Mouse (Mus musculus) stomach, embryonic 16.5 days (tissue): ENCODE results near the gene Gm4858. TPM values are rescaled to one million over a fixed set of nuclear protein-coding genes. Genes with fewer than 3 reads are reported as not detected.
"Not testable (repeated sequence)": the region's sequence is repeated elsewhere in the genome, so short reads cannot be mapped to it uniquely, and the experiment has no call there.

Experiments
- ATAC-seq: fragments of 200-750 bp; cut with Nextera tagmentation; 2 replicates; pipeline ENCODE4 v1.8.0; 2017; ENCODE audit warnings: moderate number of reproducible peaks, moderate TSS enrichment; ENCODE audit not compliant: insufficient read depth, low FRiP score
- H3K27ac ChIP-seq: fragments of 300-500 bp; sonication (generic); 2 replicates; pipeline ENCODE4 v1.5.1; 2014; ENCODE audit warnings: low read length
- H3K27me3 ChIP-seq: fragments of 300-500 bp; sonication (generic); 2 replicates; pipeline ENCODE4 v1.6.1; 2014; ENCODE audit warnings: low read length, control low read depth, mixed read lengths; ENCODE audit not compliant: control insufficient read depth, insufficient read depth
- H3K36me3 ChIP-seq: fragments of 300-500 bp; sonication (generic); 2 replicates; pipeline ENCODE4 v1.6.1; 2014; ENCODE audit warnings: low read length; ENCODE audit not compliant: control insufficient read depth, insufficient read depth
- H3K4me1 ChIP-seq: fragments of 300-500 bp; sonication (generic); 2 replicates; pipeline ENCODE4 v1.6.1; 2014; ENCODE audit warnings: low read length, control low read depth, mixed read lengths; ENCODE audit not compliant: control insufficient read depth, insufficient read depth
- H3K4me2 ChIP-seq: fragments of 300-500 bp; sonication (generic); 2 replicates; pipeline ENCODE4 v1.6.1; 2014; ENCODE audit warnings: low read depth, low read length, mixed read lengths
- H3K4me3 ChIP-seq: fragments of 300-500 bp; sonication (generic); replicated peaks from 2 replicates; pipeline ENCODE4 v1.5.1; 2014; ENCODE audit warnings: mild to moderate bottlenecking, low read length
- H3K9ac ChIP-seq: fragments of 300-500 bp; sonication (generic); 2 replicates; pipeline ENCODE4 v1.6.1; 2014; ENCODE audit warnings: low read length
- H3K9me3 ChIP-seq: fragments of 300-500 bp; sonication (generic); replicated peaks from 2 replicates; pipeline ENCODE4 v1.6.1; 2016; ENCODE audit warnings: low read length, control low read depth; ENCODE audit not compliant: control insufficient read depth
- WGBS: fragments of 180-500 bp; shearing (Covaris S2); extraction: QIAGEN DNeasy Blood & Tissue Kit; methylation state at CpG from one replicate; pipeline ENCODE4 v1.1.7; 2014; 5-methylcytosine and 5-hydroxymethylcytosine counted together
- polyA plus RNA-seq: library from polyadenylated mRNA; unstranded; fragments of >200 nt; fragmentation: Nextera tagmentation; extraction: Ambion mirVana; gene quantifications from 2 replicates; pipeline ENCODE4 v1.2.1, GENCODE M21; 2015

Gm4858 gene
- polyA plus RNA-seq, 1 experiment from 2014 or later: not detected

GRCm38 (mm10) chr3:93093581-93093980 lies 25.0 kb downstream of the Gm4858 start:
- not testable (repeated sequence) for ATAC-seq, H3K27ac ChIP-seq, H3K9ac ChIP-seq, H3K4me1 ChIP-seq, H3K9me3 ChIP-seq, H3K4me3 ChIP-seq, H3K36me3 ChIP-seq, H3K27me3 ChIP-seq, H3K4me2 ChIP-seq
- WGBS: 17% methylated on average over 1 of the region's 1 CpGs

DNA sequence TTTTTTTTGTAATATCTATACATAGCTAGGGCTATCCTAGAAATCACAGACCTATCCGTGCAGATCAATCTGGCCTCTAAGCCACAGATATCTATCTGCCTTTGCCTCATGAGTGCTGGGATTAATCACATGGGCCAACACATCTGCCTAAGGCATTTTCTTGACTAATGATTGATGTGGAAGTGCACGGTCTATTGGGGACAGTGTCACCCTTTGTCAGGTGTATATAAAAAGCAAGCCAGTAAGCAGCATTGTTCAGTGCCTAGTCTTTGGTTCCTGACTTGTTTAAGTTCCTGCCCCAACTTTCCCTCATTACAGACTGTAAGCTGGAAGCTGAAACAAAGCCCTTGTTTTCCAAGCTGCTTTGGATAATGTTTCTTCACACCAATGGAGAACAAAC lies 27.8 kb downstream of the Gm4858 start:
- H3K27me3 ChIP-seq: no peaks in the 10 kb centered on the region
- H3K4me3 ChIP-seq: no peak overlapping the region
- no peaks in the 10 kb centered on the region for H3K36me3 ChIP-seq
- no peak overlapping the region for H3K27ac ChIP-seq
- H3K9ac ChIP-seq: no peak overlapping the region
- H3K4me1 ChIP-seq: no peaks in the 10 kb centered on the region
- no peaks in the 10 kb centered on the region for H3K9me3 ChIP-seq
- ATAC-seq: no peak
- 53% methylated on average over 2 of the region's 2 CpGs for WGBS
- H3K4me2 ChIP-seq: no peak overlapping the region

- 39% methylated on average over 5 of the region's 5 CpGs for WGBS
- Histone ChIP-seq H3K4me2 (no peak overlapping the region), H3K9me3 (no peaks in the 10 kb centered on the region), H3K36me3 (no peaks in the 10 kb centered on the region), H3K4me3 (no peak overlapping the region), H3K4me1 (no peaks in the 10 kb centered on the region), H3K27ac (no peak overlapping the region), H3K27me3 (no peaks in the 10 kb centered on the region), H3K9ac (no peak overlapping the region)
- ATAC-seq: no peak
These were observed 43.0 kb downstream of the Gm4858 start for GRCm38 (mm10) chr3:93111668-93112067.

DNA sequence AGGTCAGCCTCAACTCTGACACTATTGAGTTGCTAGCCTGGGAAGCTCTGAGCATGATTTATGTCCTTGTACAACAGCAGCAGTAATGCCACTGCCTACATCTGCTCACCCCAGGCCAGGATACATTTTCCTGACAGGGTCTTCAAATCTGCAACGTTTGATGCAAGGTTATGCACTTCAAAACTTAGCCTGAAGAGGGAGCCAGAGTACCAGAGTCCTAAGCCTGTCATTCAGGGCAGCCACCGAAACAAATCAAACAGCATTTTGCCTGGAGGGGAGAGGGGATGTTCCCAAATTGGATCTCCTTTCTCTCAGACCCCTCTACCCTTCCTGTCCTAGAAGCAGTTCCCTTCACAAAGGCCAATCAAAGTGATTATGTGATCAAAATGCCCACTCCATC lies 45.9 kb downstream of the Gm4858 start:
- no peak overlapping the region for H3K4me2 ChIP-seq
- no peak for ATAC-seq
- WGBS: 7% methylated on average over 2 of the region's 2 CpGs
- no peak overlapping the region for H3K4me3 ChIP-seq
- H3K27ac ChIP-seq: no peak overlapping the region
- no peaks in the 10 kb centered on the region for H3K27me3 ChIP-seq
- H3K9ac ChIP-seq: no peak overlapping the region
- H3K36me3 ChIP-seq: no peaks in the 10 kb centered on the region
- H3K9me3 ChIP-seq: no peaks in the 10 kb centered on the region
- H3K4me1 ChIP-seq: no peaks in the 10 kb centered on the region

- no peak for ATAC-seq
- H3K4me3 ChIP-seq: no peak overlapping the region
These were observed 50.5 kb downstream of the Gm4858 start for GRCm38 (mm10) chr3:93119101-93119500.

More at GRCm38 (mm10) chr3:93119101-93119500, 50.5 kb downstream of the Gm4858 start:
- Histone ChIP-seq H3K4me1 (no peaks in the 10 kb centered on the region), H3K4me2 (no peak overlapping the region), H3K9me3 (no peaks in the 10 kb centered on the region), H3K27me3 (no peaks in the 10 kb centered on the region), H3K9ac (no peak overlapping the region), H3K27ac (no peak overlapping the region), H3K36me3 (no peaks in the 10 kb centered on the region)
- 50% methylated on average over 4 of the region's 4 CpGs for WGBS

Other genes starting within 250 kb of the Gm4858 start
- 0.84 and 1.4 TPM in 2 replicates for gene Kprp, start 241.6 kb upstream of the Gm4858 start, polyA plus RNA-seq
- gene Lce1l, start 217.5 kb upstream of the Gm4858 start, polyA plus RNA-seq: not detected in 2 replicates
- gene 2310050C09Rik, start 198.6 kb upstream of the Gm4858 start, polyA plus RNA-seq: not detected in 2 replicates
- gene Lce3a, start 142.6 kb upstream of the Gm4858 start, polyA plus RNA-seq: 7.5 and 10.8 TPM in 2 replicates
- gene Lce3b, start 135.8 kb upstream of the Gm4858 start, polyA plus RNA-seq: 1.7 and 2.1 TPM in 2 replicates
- gene Lce3c, start 124.3 kb upstream of the Gm4858 start, polyA plus RNA-seq: 3.7 and 4.0 TPM in 2 replicates
- not detected in 2 replicates for gene Lce3d, start 111.4 kb upstream of the Gm4858 start, polyA plus RNA-seq
- gene Lce3e, start 101.8 kb upstream of the Gm4858 start, polyA plus RNA-seq: 5.9 TPM in 2 replicates
- 25.6 and 36.2 TPM in 2 replicates for gene Lce3f, start 76.6 kb upstream of the Gm4858 start, polyA plus RNA-seq
- 83.5 and 173 TPM in 2 replicates for gene Crct1, start 53.1 kb upstream of the Gm4858 start, polyA plus RNA-seq
- 0.15 TPM in 1 of 2 replicates, not detected in the other for gene Lce1m, start 49.8 kb upstream of the Gm4858 start, polyA plus RNA-seq
- 1.6 and 2.4 TPM in 2 replicates for gene Crnn, start 76.0 kb downstream of the Gm4858 start, polyA plus RNA-seq
- not detected in 2 replicates for gene Flg2, start 128.5 kb downstream of the Gm4858 start, polyA plus RNA-seq
- gene Flg, start 204.7 kb downstream of the Gm4858 start, polyA plus RNA-seq: 2.2 and 3.0 TPM in 2 replicates